Mouse (Mus musculus): ENCODE data around the gene Tmem215. TPM values are rescaled to one million over a fixed set of nuclear protein-coding genes. Genes with fewer than 3 reads are reported as not detected.

Tmem215 gene
- polyA plus RNA-seq (2012; rRNA removed) = 1.1 and 1.3 TPM in 2 replicates

GRCm38 (mm10) chr4:40471880-40472279, at the start of gene Tmem215:
Gene Tmem215 (plus strand): TSS chr4:40472180.

Other genes starting within 250 kb of the Tmem215 start
- 3.4 and 4.0 TPM in 2 replicates for gene Ddx58, start 232.4 kb upstream of the Tmem215 start, polyA plus RNA-seq (2012; rRNA removed)
- gene Smim27, start 202.6 kb upstream of the Tmem215 start, polyA plus RNA-seq (2012; rRNA removed) = 6.3 and 7.4 TPM in 2 replicates
- 12.2 and 13.2 TPM in 2 replicates for gene Topors, start 202.3 kb upstream of the Tmem215 start, polyA plus RNA-seq (2012; rRNA removed)
- gene Ndufb6, start 192.8 kb upstream of the Tmem215 start, polyA plus RNA-seq (2012; rRNA removed) = 179 and 188 TPM in 2 replicates
- gene Aptx, start 231.0 kb downstream of the Tmem215 start, polyA plus RNA-seq (2012; rRNA removed) = 26.2 and 26.6 TPM in 2 replicates
- 149 TPM in 2 replicates for gene Dnaja1, start 250.0 kb downstream of the Tmem215 start, polyA plus RNA-seq (2012; rRNA removed)